Mouse (Mus musculus) embryonic facial prominence, embryonic 13.5 days (tissue): Measurements from ENCODE around the gene Cyb5r4. TPM values are rescaled to one million over a fixed set of nuclear protein-coding genes. Genes with fewer than 3 reads are reported as not detected.
"Not testable (repeated sequence)": the region's sequence is repeated elsewhere in the genome, so short reads cannot be mapped to it uniquely, and the experiment has no call there.

Experiments
- ATAC-seq: fragments of 200-750 bp; cut with Nextera tagmentation; 2 replicates; pipeline ENCODE4 v1.8.0; 2017; ENCODE audit warnings: low read depth; ENCODE audit not compliant: insufficient number of reproducible peaks, insufficient read depth, low FRiP score, low TSS enrichment
- H3K27ac ChIP-seq: fragments of 300-500 bp; sonication (generic); 2 replicates; pipeline ENCODE4 v1.5.1; 2015; ENCODE audit warnings: moderate library complexity, mild to moderate bottlenecking, inconsistent platforms
- H3K27me3 ChIP-seq: fragments of 300-500 bp; sonication (generic); 2 replicates; pipeline ENCODE4 v1.6.1; 2015; ENCODE audit warnings: mild to moderate bottlenecking, inconsistent platforms
- H3K36me3 ChIP-seq: fragments of 300-500 bp; sonication (generic); 2 replicates; pipeline ENCODE4 v1.6.1; 2015; ENCODE audit warnings: mild to moderate bottlenecking, inconsistent platforms
- H3K4me1 ChIP-seq: fragments of 300-500 bp; sonication (generic); 2 replicates; pipeline ENCODE4 v1.6.1; 2015; ENCODE audit warnings: inconsistent platforms
- H3K4me2 ChIP-seq: fragments of 300-500 bp; sonication (generic); 2 replicates; pipeline ENCODE4 v1.6.1; 2015; ENCODE audit warnings: moderate library complexity, mild to moderate bottlenecking, inconsistent platforms
- H3K4me3 ChIP-seq: fragments of 300-500 bp; sonication (generic); 2 replicates; pipeline ENCODE4 v1.5.1; 2015; ENCODE audit warnings: mild to moderate bottlenecking, inconsistent platforms
- H3K9ac ChIP-seq: fragments of 300-500 bp; sonication (generic); 2 replicates; pipeline ENCODE4 v1.6.1; 2015; ENCODE audit warnings: mild to moderate bottlenecking, inconsistent platforms
- H3K9me3 ChIP-seq: fragments of 300-500 bp; sonication (generic); 2 replicates; pipeline ENCODE4 v1.6.1; 2016; ENCODE audit warnings: inconsistent platforms
- WGBS: fragments of 180-500 bp; shearing (Covaris S2); methylation state at CpG from one replicate; pipeline ENCODE4 v1.1.7; 2015; ENCODE audit warnings: mixed read lengths; 5-methylcytosine and 5-hydroxymethylcytosine counted together
- polyA plus RNA-seq: library from polyadenylated mRNA; unstranded; fragments of >200 nt; fragmentation: Nextera tagmentation; extraction: Ambion mirVana; gene quantifications from 2 replicates; pipeline ENCODE4 v1.2.1, GENCODE M21; 2015

Gene Cyb5r4
- polyA plus RNA-seq, 1 experiment from 2014 or later: 47.2 TPM

GRCm38 (mm10) chr9:87115019-87115418, 93.2 kb downstream of the Cyb5r4 start:
- Histone ChIP-seq H3K27me3 (no peaks in the 10 kb centered on the region), H3K4me2 (no peak overlapping the region), H3K9me3 (no peaks in the 10 kb centered on the region), H3K4me3 (no peak overlapping the region), H3K9ac (no peak overlapping the region), H3K4me1 (no peaks in the 10 kb centered on the region), H3K27ac (no peak overlapping the region), H3K36me3 (no peaks in the 10 kb centered on the region)
- ATAC-seq: no peak
- 80% methylated on average over 5 of the region's 5 CpGs for WGBS

GRCm38 (mm10) chr9:87115456-87115931, 93.7 kb downstream of the Cyb5r4 start:
- Histone ChIP-seq H3K36me3 (no peaks in the 10 kb centered on the region), H3K4me2 (no peak overlapping the region), H3K4me3 (no peak overlapping the region), H3K9ac (no peak overlapping the region), H3K9me3 (no peaks in the 10 kb centered on the region), H3K27me3 (no peaks in the 10 kb centered on the region), H3K27ac (no peak overlapping the region), H3K4me1 (no peaks in the 10 kb centered on the region)
- 57% methylated on average over 6 of the region's 6 CpGs for WGBS
- no peak for ATAC-seq

GRCm38 (mm10) chr9:87115978-87116377, 94.2 kb downstream of the Cyb5r4 start:
- WGBS: 79% methylated on average over 1 of the region's 1 CpGs
- H3K27me3 ChIP-seq: no peaks in the 10 kb centered on the region
- no peak overlapping the region for H3K4me3 ChIP-seq
- no peaks in the 10 kb centered on the region for H3K9me3 ChIP-seq
- H3K4me1 ChIP-seq: no peaks in the 10 kb centered on the region
- H3K4me2 ChIP-seq: no peak overlapping the region
- no peak overlapping the region for H3K27ac ChIP-seq
- no peak overlapping the region for H3K9ac ChIP-seq
- no peaks in the 10 kb centered on the region for H3K36me3 ChIP-seq
- no peak for ATAC-seq

GRCm38 (mm10) chr9:87118996-87119395, 97.2 kb downstream of the Cyb5r4 start:
- H3K4me1 ChIP-seq: peaks cover 7% of the 10 kb centered on the region
- no peak overlapping the region for H3K9ac ChIP-seq
- no peak overlapping the region for H3K4me3 ChIP-seq
- 80% methylated on average over 3 of the region's 3 CpGs for WGBS
- no peaks in the 10 kb centered on the region for H3K27me3 ChIP-seq
- H3K9me3 ChIP-seq: no peaks in the 10 kb centered on the region
- no peak overlapping the region for H3K4me2 ChIP-seq
- H3K36me3 ChIP-seq: no peaks in the 10 kb centered on the region
- H3K27ac ChIP-seq: no peak overlapping the region
- ATAC-seq: no peak

GRCm38 (mm10) chr9:87121956-87122493, 100.2 kb downstream of the Cyb5r4 start:
- Histone ChIP-seq H3K9ac (no peak overlapping the region), H3K36me3 (no peaks in the 10 kb centered on the region), H3K27ac (no peak overlapping the region), H3K27me3 (no peaks in the 10 kb centered on the region), H3K4me1 (peaks cover 7% of the 10 kb centered on the region), H3K4me3 (no peak overlapping the region), H3K4me2 (no peak overlapping the region), H3K9me3 (no peaks in the 10 kb centered on the region)
- ATAC-seq: no peak
- 40% methylated on average over 9 of the region's 9 CpGs for WGBS

GRCm38 (mm10) chr9:87127046-87127445, 105.2 kb downstream of the Cyb5r4 start:
- H3K4me2 ChIP-seq, H3K27ac ChIP-seq, H3K36me3 ChIP-seq, H3K4me1 ChIP-seq, H3K9me3 ChIP-seq, H3K4me3 ChIP-seq, ATAC-seq, H3K27me3 ChIP-seq, H3K9ac ChIP-seq: not testable (repeated sequence)
- WGBS: 74% methylated on average over 6 of the region's 6 CpGs

Other genes starting within 250 kb of the Cyb5r4 start
- gene Snap91, start 141.4 kb upstream of the Cyb5r4 start, polyA plus RNA-seq: 3.8 and 5.3 TPM in 2 replicates
- not detected in 2 replicates for gene Ripply2, start 6.5 kb upstream of the Cyb5r4 start, polyA plus RNA-seq
- gene Mrap2, start 122.3 kb downstream of the Cyb5r4 start, polyA plus RNA-seq: 0.10 and 0.36 TPM in 2 replicates
- gene Cep162, start 233.5 kb downstream of the Cyb5r4 start, polyA plus RNA-seq: 8.1 and 8.9 TPM in 2 replicates